Comparison of ENCODE assay signal across 27 mouse cellular contexts in genomic region chr16:67976565-67976964, GRCm38 (mm10).
A peak's percentile ranks its signal among the peaks of the same experiment; 100 is the strongest.
DNase-seq lines count a peak whose midpoint lies in the region; ATAC-seq and TF ChIP-seq lines count a peak whose summit lies in the region.
"Had no signal": no experiment of that assay in that cellular context is flagged by ENCODE, and none has a peak within 500 bp of the region (broad histone marks: within the 10 kb centered on the region; RNA-seq: fewer than 3 reads in every experiment).

No protein-coding gene starts in this region.

- no peak for ATAC-seq in liver, embryonic 12.5 days
- ATAC-seq: activated CD4-positive, CD25-positive, alpha-beta regulatory T cell, adult 4 months; forebrain, embryonic 15.5 days; inflammation-experienced regulatory T-cells, adult 6 months had no signal

- H3K4me2 ChIP-seq in liver, embryonic 12.5 days, result no peak overlapping the region
- H3K4me2 ChIP-seq: embryonic facial prominence, embryonic 15.5 days; forebrain, embryonic 15.5 days; heart, embryonic 13.5 days; hindbrain, embryonic 14.5 days; neural tube, embryonic 13.5 days had no signal

- H3K27ac ChIP-seq in layer of hippocampus, adult 2 months, result no peak overlapping the region
- no peak overlapping the region for H3K27ac ChIP-seq in liver, embryonic 12.5 days
- H3K27ac ChIP-seq: embryonic facial prominence, embryonic 15.5 days; forebrain, embryonic 15.5 days; heart, embryonic 13.5 days; hindbrain, embryonic 14.5 days; liver, embryonic 14.5 days; neural tube, embryonic 13.5 days had no signal

- H3K4me3 ChIP-seq in layer of hippocampus, adult 2 months, result no peak overlapping the region
- no peak overlapping the region for H3K4me3 ChIP-seq in liver, embryonic 12.5 days
- H3K4me3 ChIP-seq: embryonic facial prominence, embryonic 15.5 days; forebrain, embryonic 15.5 days; heart, embryonic 13.5 days; myocyte; neural tube, embryonic 13.5 days had no signal

- H3K27me3 ChIP-seq in liver, embryonic 12.5 days (replicated peaks), result no peaks in the 10 kb centered on the region
- H3K27me3 ChIP-seq: embryonic facial prominence, embryonic 15.5 days; forebrain, embryonic 15.5 days; heart, embryonic 13.5 days; neural tube, embryonic 13.5 days had no signal

- no peak overlapping the region for H3K9ac ChIP-seq in liver, embryonic 12.5 days
- H3K9ac ChIP-seq: embryonic facial prominence, embryonic 15.5 days; forebrain, embryonic 15.5 days; heart, embryonic 13.5 days; hindbrain, embryonic 14.5 days; liver, embryonic 14.5 days; neural tube, embryonic 13.5 days had no signal

- H3K36me3 ChIP-seq in liver, embryonic 12.5 days, result no peaks in the 10 kb centered on the region
- H3K36me3 ChIP-seq: embryonic facial prominence, embryonic 15.5 days; forebrain, embryonic 15.5 days; heart, embryonic 13.5 days; neural tube, embryonic 13.5 days had no signal

- no peaks in the 10 kb centered on the region for H3K4me1 ChIP-seq in liver, embryonic 12.5 days
- H3K4me1 ChIP-seq: embryonic facial prominence, embryonic 15.5 days; forebrain, embryonic 15.5 days; heart, embryonic 13.5 days; neural tube, embryonic 13.5 days had no signal

- no peaks in the 10 kb centered on the region for H3K9me3 ChIP-seq in liver, embryonic 12.5 days (replicated peaks)
- H3K9me3 ChIP-seq: embryonic facial prominence, embryonic 15.5 days; forebrain, embryonic 15.5 days; heart, embryonic 13.5 days; neural tube, embryonic 13.5 days had no signal

- DNase-seq in embryo, embryonic 11 days, result peak; percentile 7
- DNase-seq in embryo, embryonic 9.5 days (ENCODE audit: extremely low spot score), result no peak
- DNase-seq in layer of hippocampus, adult 2 months (ENCODE audit: low spot score in 2 of 2), result no peak
- no peak for DNase-seq in layer of hippocampus, postnatal 25 days (ENCODE audit: extremely low spot score in 1 of 2, low spot score in 1 of 2)
- DNase-seq in 416B (ENCODE audit: low read depth), result peak; percentile 55
- DNase-seq in Muller cell, postnatal 12 days (ENCODE audit: inconsistent ontology term), result peak; percentile 5
- no peak for DNase-seq in urinary bladder, postnatal 36 days (ENCODE audit: low spot score in 2 of 2)
- DNase-seq: adrenal gland, postnatal 10 days; B cell, adult 2 months; cerebellum, adult 18-20 months; cerebellum, postnatal 14 days; gastrocnemius, postnatal 14 days; heart, postnatal 36 days; kidney, adult 8-10 months; kidney, postnatal 14 days; lung, postnatal 4 days; midbrain, embryonic 14.5 days had no signal

- peak; percentile 67 for TF ChIP-seq CTCF in layer of hippocampus, adult 2 months (conservative IDR thresholded peaks at IDR 0.05)

Comparison
In these comparisons a context has a peak if more than half of its experiments do, and no peak if none do; other contexts are left out.
1. DNase-seq: peak in embryo, embryonic 11 days (single experiment), 416B (single experiment) and Muller cell, postnatal 12 days (single experiment); none in embryo, embryonic 9.5 days (single experiment), layer of hippocampus, adult 2 months (0 of 2), layer of hippocampus, postnatal 25 days (0 of 2) and urinary bladder, postnatal 36 days (0 of 2).